Mouse (Mus musculus) olfactory bulb, adult 2 months (tissue): ENCODE measurements around the gene Esr1.

Source experiments
- CTCF ChIP-seq: fragments of 200-500 bp; IDR thresholded peaks from 2 replicates; pipeline ENCODE4 v1.5.1; 2012; ENCODE audit warnings: low read depth, mild to moderate bottlenecking, low read length, moderate library complexity; ENCODE audit not compliant: insufficient read depth
- POLR2A ChIP-seq: fragments of 200-500 bp; IDR thresholded peaks from 2 replicates; pipeline ENCODE4 v1.6.1; 2012; ENCODE audit warnings: mild to moderate bottlenecking, low read depth, low read length, moderate library complexity; ENCODE audit not compliant: insufficient read depth

- TF ChIP-seq POLR2A (no peak), CTCF (no peak)
Observed at GRCm38 (mm10) chr10:4673311-4673816, 62.0 kb downstream of the Esr1 start.
